Mouse (Mus musculus) forebrain, postnatal 0 days (tissue): ENCODE data around the gene Cep152. TPM values are rescaled to one million over a fixed set of nuclear protein-coding genes. Genes with fewer than 3 reads are reported as not detected.

Experiments used
- ATAC-seq: fragments of 200-750 bp; cut with Nextera tagmentation; 2 replicates; pipeline ENCODE4 v1.8.0; 2017; ENCODE audit warnings: mild to moderate bottlenecking, moderate library complexity
- DNase-seq: peaks from one replicate; pipeline ENCODE4 v3.0.0-alpha.2; 2015
- H3K27ac ChIP-seq: fragments of 300-500 bp; sonication (generic); 2 replicates; pipeline ENCODE4 v1.5.1; 2014; ENCODE audit warnings: low read depth, mild to moderate bottlenecking, antibody characterized with exemption, low read length, moderate library complexity, mixed read lengths
- H3K27me3 ChIP-seq: fragments of 300-500 bp; sonication (generic); 2 replicates; pipeline ENCODE4 v1.6.1; 2014; ENCODE audit warnings: mild to moderate bottlenecking, low read length, mixed read lengths; ENCODE audit not compliant: insufficient read depth
- H3K36me3 ChIP-seq: fragments of 300-500 bp; sonication (generic); 2 replicates; pipeline ENCODE4 v1.6.1; 2014; ENCODE audit warnings: mild to moderate bottlenecking, moderate library complexity; ENCODE audit not compliant: insufficient read depth
- H3K4me1 ChIP-seq: fragments of 300-500 bp; sonication (generic); 2 replicates; pipeline ENCODE4 v1.6.1; 2014; ENCODE audit warnings: antibody characterized with exemption; ENCODE audit not compliant: insufficient read depth
- H3K4me2 ChIP-seq: fragments of 300-500 bp; sonication (generic); 2 replicates; pipeline ENCODE4 v1.6.1; 2014; ENCODE audit warnings: low read depth, mild to moderate bottlenecking, moderate library complexity
- H3K4me3 ChIP-seq: fragments of 300-500 bp; sonication (generic); 2 replicates; pipeline ENCODE4 v1.5.1; 2014; ENCODE audit warnings: low read depth, low read length, mixed read lengths
- H3K9ac ChIP-seq: fragments of 300-500 bp; sonication (generic); 2 replicates; pipeline ENCODE4 v1.6.1; 2014; ENCODE audit warnings: mild to moderate bottlenecking
- H3K9me3 ChIP-seq: fragments of 300-500 bp; sonication (generic); 2 replicates; pipeline ENCODE4 v1.6.1; 2016; ENCODE audit warnings: low read length
- CTCF ChIP-seq: sonication (generic); IDR thresholded peaks from 2 replicates; pipeline ENCODE4 v1.5.1; 2016; ENCODE audit warnings: antibody characterized with exemption, control low read depth, low read depth
- whole genome bisulfite sequencing: fragments of 180-500 bp; shearing (Covaris S2); extraction: QIAGEN DNeasy Blood & Tissue Kit; methylation state at CpG from one replicate; pipeline ENCODE4 v1.1.7; 2014; 5-methylcytosine and 5-hydroxymethylcytosine counted together
- polyA plus RNA-seq: library from polyadenylated mRNA; unstranded; fragments of >200 nt; fragmentation: Nextera tagmentation; extraction: Ambion mirVana; gene quantifications from 2 replicates; pipeline ENCODE4 v1.2.1, GENCODE M21; 2015
- total RNA-seq: library from RNA; depleted of rRNA; stranded (reverse); fragments of >200 nt; gene quantifications from 2 replicates; pipeline ENCODE4 v1.2.3, GENCODE M21; 2014

Gene Cep152
- total and polyA plus RNA-seq, 2 experiments from 2014 or later: 1.4 to 2.4 TPM

DNA sequence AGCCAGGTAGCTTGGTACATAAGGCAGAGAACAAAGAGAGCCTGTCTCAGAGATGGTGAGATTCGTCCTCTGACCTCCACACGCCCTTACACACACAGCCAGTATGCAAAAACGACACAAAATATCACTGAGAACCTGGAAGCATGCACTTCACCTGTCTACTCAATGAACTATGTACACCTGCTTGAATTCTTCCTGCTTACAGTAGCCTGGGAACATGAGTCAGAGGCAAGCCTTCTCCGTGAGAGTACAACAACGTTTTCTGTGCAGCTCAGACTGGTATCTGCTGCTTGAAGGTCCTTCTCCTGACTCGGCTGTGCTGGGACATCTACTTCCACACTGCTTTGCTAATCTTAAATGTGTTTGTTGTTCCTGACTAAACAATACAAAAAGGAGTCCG is 83.5 kb downstream of the Cep152 start:
- Histone ChIP-seq H3K27me3 (no peaks in the 10 kb centered on the region), H3K4me1 (no peaks in the 10 kb centered on the region), H3K4me2 (no peak overlapping the region), H3K27ac (no peak overlapping the region), H3K9ac (no peak overlapping the region), H3K9me3 (no peaks in the 10 kb centered on the region), H3K36me3 (no peaks in the 10 kb centered on the region), H3K4me3 (no peak overlapping the region)
- no peak for ATAC-seq
- DNase-seq: no peak
- 79% methylated on average over 7 of the region's 7 CpGs for WGBS
- TF ChIP-seq CTCF: no peak

- WGBS: 90% methylated on average over 7 of the region's 7 CpGs
- H3K4me1 ChIP-seq: no peaks in the 10 kb centered on the region
Observed at GRCm38 (mm10) chr2:125540579-125540978, 84.3 kb downstream of the Cep152 start.

DNA sequence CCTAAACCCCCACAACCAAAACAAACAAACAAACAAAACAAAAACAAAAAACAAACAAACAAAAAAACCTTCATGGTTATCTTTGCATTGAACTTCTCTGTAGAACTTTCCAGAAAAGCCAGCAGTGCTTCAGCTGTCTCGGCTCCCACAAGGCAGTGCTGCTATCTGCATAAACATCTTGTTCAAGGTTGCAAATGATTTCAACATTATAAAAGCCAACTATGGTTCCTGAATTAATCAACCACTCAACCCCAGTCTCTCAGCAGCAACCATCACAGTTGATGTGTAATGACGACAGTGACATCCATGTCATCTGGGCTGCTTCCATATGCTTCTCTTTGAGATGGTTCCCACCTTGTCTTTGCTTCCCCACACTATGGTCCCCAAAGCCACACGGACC is 85.3 kb downstream of the Cep152 start:
- DNase-seq (no peak), ATAC-seq (no peak)
- H3K4me2 ChIP-seq: no peak overlapping the region
- no peak overlapping the region for H3K4me3 ChIP-seq
- WGBS: 92% methylated on average over 3 of the region's 3 CpGs
- no peak overlapping the region for H3K9ac ChIP-seq
- H3K27me3 ChIP-seq: no peaks in the 10 kb centered on the region
- no peaks in the 10 kb centered on the region for H3K4me1 ChIP-seq
- H3K36me3 ChIP-seq: no peaks in the 10 kb centered on the region
- TF ChIP-seq CTCF: no peak
- H3K27ac ChIP-seq: no peak overlapping the region
- no peaks in the 10 kb centered on the region for H3K9me3 ChIP-seq

More at GRCm38 (mm10) chr2:125540579-125540978, 84.3 kb downstream of the Cep152 start:
- Histone ChIP-seq H3K27ac (no peak overlapping the region), H3K4me2 (no peak overlapping the region), H3K27me3 (no peaks in the 10 kb centered on the region), H3K9me3 (no peaks in the 10 kb centered on the region), H3K4me3 (no peak overlapping the region), H3K36me3 (no peaks in the 10 kb centered on the region), H3K9ac (no peak overlapping the region)
- TF ChIP-seq CTCF: no peak
- DNase-seq: no peak
- ATAC-seq: no peak

DNA sequence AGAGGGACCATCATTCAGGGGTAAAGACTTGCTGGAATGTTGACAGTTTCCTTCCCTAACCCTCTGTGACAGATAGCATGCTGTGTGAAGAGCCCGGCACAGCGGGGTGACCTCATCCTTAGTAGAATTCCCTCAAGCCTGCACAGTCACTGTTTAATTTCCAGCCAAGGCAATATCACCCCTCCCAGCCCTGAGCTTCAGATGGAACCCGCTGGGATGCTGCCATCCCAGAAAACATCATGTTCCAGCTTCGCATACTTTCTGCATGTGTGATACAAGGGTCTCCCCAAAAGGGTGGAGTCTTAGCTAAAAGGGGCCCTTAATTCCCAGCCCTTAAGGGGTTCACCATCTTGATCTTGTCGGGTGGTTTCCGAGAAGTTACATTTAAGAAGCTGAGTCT is 94.2 kb downstream of the Cep152 start:
- no peak overlapping the region for H3K9ac ChIP-seq
- H3K27me3 ChIP-seq: no peaks in the 10 kb centered on the region
- no peak overlapping the region for H3K4me3 ChIP-seq
- no peak for DNase-seq
- 84% methylated on average over 6 of the region's 6 CpGs for WGBS
- no peaks in the 10 kb centered on the region for H3K9me3 ChIP-seq
- no peak for ATAC-seq
- TF ChIP-seq CTCF: no peak
- H3K36me3 ChIP-seq: no peaks in the 10 kb centered on the region
- no peak overlapping the region for H3K4me2 ChIP-seq
- no peak overlapping the region for H3K27ac ChIP-seq
- H3K4me1 ChIP-seq: no peaks in the 10 kb centered on the region

DNA sequence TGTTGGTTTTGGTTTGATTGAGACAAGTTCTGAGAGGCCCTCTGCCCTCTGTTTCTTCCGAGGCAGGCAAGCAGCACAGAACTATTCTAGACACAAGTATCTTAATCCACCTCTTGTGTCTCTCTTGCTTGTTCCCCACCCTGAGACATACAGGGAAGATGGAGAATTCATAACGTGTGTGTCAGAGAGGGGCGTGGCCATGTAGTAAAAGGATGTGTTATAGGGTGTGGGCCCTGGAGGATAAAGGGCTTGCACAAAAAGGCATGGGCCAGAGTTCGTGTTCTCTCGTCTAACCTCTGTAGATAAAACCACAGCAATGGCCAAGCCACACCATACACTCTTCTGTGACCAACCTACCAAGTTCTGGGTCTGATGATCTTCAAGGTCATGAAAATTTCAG is 98.3 kb downstream of the Cep152 start:
- H3K9ac ChIP-seq: no peak overlapping the region
- no peak for TF ChIP-seq CTCF
- H3K4me2 ChIP-seq: no peak overlapping the region
- DNase-seq (no peak), ATAC-seq (no peak)
- H3K27ac ChIP-seq: no peak overlapping the region
- no peaks in the 10 kb centered on the region for H3K36me3 ChIP-seq
- no peaks in the 10 kb centered on the region for H3K9me3 ChIP-seq
- H3K4me1 ChIP-seq: no peaks in the 10 kb centered on the region
- H3K4me3 ChIP-seq: no peak overlapping the region
- no peaks in the 10 kb centered on the region for H3K27me3 ChIP-seq
- 83% methylated on average over 5 of the region's 5 CpGs for whole genome bisulfite sequencing

GRCm38 (mm10) chr2:125525484-125525883 is 99.4 kb downstream of the Cep152 start:
- H3K4me2 ChIP-seq: no peak overlapping the region
- DNase-seq (no peak), ATAC-seq (no peak)
- no peaks in the 10 kb centered on the region for H3K4me1 ChIP-seq
- WGBS: 90% methylated on average over 2 of the region's 2 CpGs
- no peaks in the 10 kb centered on the region for H3K9me3 ChIP-seq
- no peaks in the 10 kb centered on the region for H3K36me3 ChIP-seq
- H3K27ac ChIP-seq: no peak overlapping the region
- TF ChIP-seq CTCF: no peak
- no peaks in the 10 kb centered on the region for H3K27me3 ChIP-seq
- H3K9ac ChIP-seq: no peak overlapping the region
- no peak overlapping the region for H3K4me3 ChIP-seq

GRCm38 (mm10) chr2:125516594-125516993 is 108.3 kb downstream of the Cep152 start:
- no peak overlapping the region for H3K27ac ChIP-seq
- no peaks in the 10 kb centered on the region for H3K36me3 ChIP-seq
- WGBS: 46% methylated on average over 4 of the region's 4 CpGs
- H3K27me3 ChIP-seq: no peaks in the 10 kb centered on the region
- H3K9me3 ChIP-seq: no peaks in the 10 kb centered on the region
- no peak for TF ChIP-seq CTCF
- no peak overlapping the region for H3K4me2 ChIP-seq
- no peak overlapping the region for H3K4me3 ChIP-seq
- no peak for ATAC-seq
- H3K9ac ChIP-seq: no peak overlapping the region
- no peak for DNase-seq
- H3K4me1 ChIP-seq: no peaks in the 10 kb centered on the region
